Mouse (Mus musculus) midbrain, postnatal 0 days (tissue): Measurements from ENCODE around the gene Pcgf1. TPM values are rescaled to one million over a fixed set of nuclear protein-coding genes. Genes with fewer than 3 reads are reported as not detected.

Source experiments
- ATAC-seq: fragments of 200-750 bp; cut with Nextera tagmentation; 2 replicates; pipeline ENCODE4 v1.8.0; 2017; ENCODE audit warnings: moderate number of reproducible peaks, mild to moderate bottlenecking, moderate TSS enrichment, moderate library complexity; ENCODE audit not compliant: low FRiP score
- DNase-seq: peaks from one replicate; pipeline ENCODE4 v3.0.0-alpha.2; 2015; ENCODE audit warnings: low spot score
- H3K27ac ChIP-seq: fragments of 300-500 bp; sonication (generic); 2 replicates; pipeline ENCODE4 v1.5.1; 2014; ENCODE audit warnings: low read depth, mild to moderate bottlenecking, low read length, mixed read lengths
- H3K27me3 ChIP-seq: fragments of 300-500 bp; sonication (generic); 2 replicates; pipeline ENCODE4 v1.6.1; 2014; ENCODE audit warnings: low read length, control low read depth, mixed read lengths; ENCODE audit not compliant: insufficient read depth
- H3K36me3 ChIP-seq: fragments of 300-500 bp; sonication (generic); 2 replicates; pipeline ENCODE4 v1.6.1; 2014; ENCODE audit warnings: low read length, control low read depth, mixed read lengths; ENCODE audit not compliant: insufficient read depth
- H3K4me1 ChIP-seq: fragments of 300-500 bp; sonication (generic); 2 replicates; pipeline ENCODE4 v1.6.1; 2014; ENCODE audit warnings: mild to moderate bottlenecking, control low read depth, antibody characterized with exemption, low read length, mixed read lengths; ENCODE audit not compliant: insufficient read depth
- H3K4me2 ChIP-seq: fragments of 300-500 bp; sonication (generic); 2 replicates; pipeline ENCODE4 v1.6.1; 2014; ENCODE audit warnings: low read depth, mild to moderate bottlenecking, low read length, mixed read lengths; ENCODE audit not compliant: poor library complexity, severe bottlenecking
- H3K4me3 ChIP-seq: fragments of 300-500 bp; sonication (generic); 2 replicates; pipeline ENCODE4 v1.5.1; 2014; ENCODE audit warnings: low read depth, mild to moderate bottlenecking, low read length, moderate library complexity
- H3K9ac ChIP-seq: fragments of 300-500 bp; sonication (generic); replicated peaks from 2 replicates; pipeline ENCODE4 v1.6.1; 2014; ENCODE audit warnings: mild to moderate bottlenecking, low read length, moderate library complexity, mixed read lengths; ENCODE audit not compliant: poor library complexity, severe bottlenecking
- H3K9me3 ChIP-seq: fragments of 300-500 bp; sonication (generic); 2 replicates; pipeline ENCODE4 v1.6.1; 2016; ENCODE audit warnings: low read length, control low read depth
- CTCF ChIP-seq: IDR thresholded peaks from 2 replicates; pipeline ENCODE4 v1.5.1; 2016; ENCODE audit warnings: antibody characterized with exemption, mild to moderate bottlenecking
- WGBS: fragments of 180-500 bp; shearing (Covaris S2); extraction: QIAGEN DNeasy Blood & Tissue Kit; methylation state at CpG from one replicate; pipeline ENCODE4 v1.1.7; 2014; 5-methylcytosine and 5-hydroxymethylcytosine counted together
- polyA plus RNA-seq: library from polyadenylated mRNA; unstranded; fragments of >200 nt; fragmentation: Nextera tagmentation; extraction: Ambion mirVana; gene quantifications from 2 replicates; pipeline ENCODE4 v1.2.1, GENCODE M21; 2015
- total RNA-seq: library from RNA; depleted of rRNA; stranded (reverse); fragments of >200 nt; gene quantifications from 2 replicates; pipeline ENCODE4 v1.2.3, GENCODE M21; 2014; rRNA removed

The Pcgf1 gene
- total RNA-seq (11.8 and 20.4 TPM in 2 replicates), polyA plus RNA-seq (30.4 and 35.5 TPM in 2 replicates)

DNA sequence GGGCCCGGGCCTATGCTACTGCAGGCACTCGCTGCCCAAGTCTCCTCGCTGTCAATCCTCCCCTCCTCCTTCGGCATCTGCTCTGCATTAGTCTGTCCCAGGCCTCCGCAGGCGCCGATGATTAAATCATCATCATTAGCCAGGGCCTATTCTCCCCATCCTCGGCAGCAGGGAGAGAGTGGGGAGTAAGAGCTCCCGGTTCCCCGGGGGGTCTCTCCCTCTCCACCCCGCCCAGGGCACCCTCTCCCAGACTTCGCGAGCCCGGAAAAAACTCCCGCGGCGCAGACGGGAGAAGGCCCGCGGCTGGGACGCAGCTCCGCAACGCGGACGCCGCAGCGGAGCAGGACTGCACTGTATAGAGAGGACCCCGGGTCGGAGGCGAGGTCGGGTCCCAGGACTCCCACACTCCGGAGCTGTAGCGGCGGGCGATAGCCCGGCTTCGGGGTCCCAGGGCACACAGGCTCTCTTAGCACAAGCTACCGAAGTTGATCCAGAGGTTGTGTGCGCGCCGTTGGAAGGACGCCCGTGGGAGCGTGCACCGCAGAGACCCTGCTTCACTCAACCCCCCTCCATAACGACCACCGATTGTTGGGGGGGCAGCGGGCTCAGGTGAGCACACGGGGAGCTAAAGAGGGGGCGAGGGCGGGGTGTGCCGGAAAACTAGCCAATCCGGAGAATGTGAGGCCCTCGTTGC is at the start of gene Pcgf1:
Gene Pcgf1 (plus strand): TSS at position 240 of the 694 bp plus-strand sequence.
- Histone ChIP-seq H3K4me2 (peak within 1 kb of the TSS; percentile 89), H3K27ac (peak within 1 kb of the TSS; percentile 92), H3K36me3 (0 out of 2 replicates have a peak, but pooled peaks cover 2% of the 10 kb centered on the region), H3K27me3 (peaks cover 29% of the 10 kb centered on the region), H3K4me1 (peaks cover 11% of the 10 kb centered on the region; the same call in 1 of the 2 replicates), H3K4me3 (peak within 1 kb of the TSS; percentile 73), H3K9ac (peak within 1 kb of the TSS; percentile 80), H3K9me3 (no peaks in the 10 kb centered on the region)
- under 1% methylated on average over 54 of the region's 54 CpGs for WGBS
- peak; percentile 67 for ATAC-seq
- DNase-seq: peak; percentile 99
- no peak for TF ChIP-seq CTCF

DNA sequence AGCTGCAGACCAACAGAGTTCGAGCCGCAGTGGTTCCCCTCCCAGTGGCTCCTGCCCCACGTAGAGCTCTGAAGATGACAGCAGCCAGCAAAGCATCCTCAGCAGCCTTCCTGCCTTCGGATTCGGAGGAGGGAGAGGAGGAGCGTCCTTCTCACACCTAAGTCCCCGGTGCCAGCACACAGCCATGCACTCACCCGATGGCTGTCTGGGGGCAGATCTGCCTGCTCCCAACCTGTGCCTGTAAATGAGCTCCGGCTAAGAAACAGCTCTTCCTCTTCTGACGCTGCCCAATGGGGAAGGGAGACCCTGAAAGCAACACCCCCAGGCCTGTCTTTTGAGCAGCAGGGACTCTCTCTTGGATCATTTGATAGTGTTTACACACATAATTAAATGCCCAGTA is 47.9 kb upstream of the Pcgf1 start:
- no peak overlapping the region for H3K4me2 ChIP-seq
- peaks cover 6% of the 10 kb centered on the region; the same call in 1 of the 2 replicates for H3K4me1 ChIP-seq
- H3K27me3 ChIP-seq: peaks cover 36% of the 10 kb centered on the region
- WGBS: 23% methylated on average over 10 of the region's 10 CpGs
- H3K36me3 ChIP-seq: no peaks in the 10 kb centered on the region
- no peak overlapping the region for H3K4me3 ChIP-seq
- ATAC-seq (no peak), DNase-seq (no peak)
- no peak overlapping the region for H3K27ac ChIP-seq
- TF ChIP-seq CTCF: no peak
- H3K9me3 ChIP-seq: no peaks in the 10 kb centered on the region
- H3K9ac ChIP-seq: no peak overlapping the region

- no peak for ATAC-seq
- Histone ChIP-seq H3K4me3 (no peak overlapping the region), H3K36me3 (no peaks in the 10 kb centered on the region), H3K9ac (no peak overlapping the region), H3K9me3 (no peaks in the 10 kb centered on the region), H3K4me2 (no peak overlapping the region), H3K4me1 (peaks cover 6% of the 10 kb centered on the region; the same call in 1 of the 2 replicates), H3K27me3 (peaks cover 36% of the 10 kb centered on the region), H3K27ac (no peak overlapping the region)
- no peak for DNase-seq
- TF ChIP-seq CTCF: no peak
- WGBS: 60% methylated on average over 7 of the region's 7 CpGs
Measured at GRCm38 (mm10) chr6:83031111-83031510, 46.6 kb upstream of the Pcgf1 start.

- Histone ChIP-seq H3K36me3 (no peaks in the 10 kb centered on the region), H3K4me1 (peaks cover 6% of the 10 kb centered on the region; the same call in 1 of the 2 replicates), H3K4me3 (peak overlapping the region; percentile 43), H3K9ac (no peak overlapping the region), H3K4me2 (peak overlapping the region; percentile 76), H3K27ac (no peak overlapping the region), H3K9me3 (no peaks in the 10 kb centered on the region), H3K27me3 (peaks cover 36% of the 10 kb centered on the region)
- no peak for DNase-seq
- no peak for ATAC-seq
- no peak for TF ChIP-seq CTCF
- 22% methylated on average over 18 of the region's 18 CpGs for WGBS
Measured at GRCm38 (mm10) chr6:83031921-83032590, 45.6 kb upstream of the Pcgf1 start.

DNA sequence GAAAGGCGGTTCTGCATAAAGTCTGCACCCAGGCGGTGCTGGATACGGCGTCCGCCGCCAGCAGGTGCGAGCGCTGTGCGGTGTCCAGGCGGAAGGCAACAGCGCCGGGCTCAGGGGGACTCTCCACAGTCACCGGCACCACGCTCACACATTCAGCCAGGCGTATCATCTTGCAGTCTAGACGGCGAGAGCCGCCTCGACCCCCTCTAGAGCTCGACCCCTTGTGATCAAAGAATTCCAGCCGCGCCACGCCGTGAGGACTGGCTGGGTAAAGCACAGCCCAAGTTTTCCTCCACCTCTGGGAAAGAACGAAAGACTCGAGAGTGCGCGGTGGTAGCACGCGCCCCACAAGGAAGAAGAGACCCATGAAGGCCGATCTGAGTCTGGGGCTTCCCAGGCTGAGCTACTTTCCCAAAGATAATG is 44.9 kb upstream of the Pcgf1 start:
- ATAC-seq: peak; percentile 44

More for the DNA sequence above, 44.9 kb upstream of the Pcgf1 start:
- no peak overlapping the region for H3K27ac ChIP-seq
- peak; percentile 14 for DNase-seq
- no peaks in the 10 kb centered on the region for H3K36me3 ChIP-seq
- no peaks in the 10 kb centered on the region for H3K9me3 ChIP-seq
- peak; percentile 26; the same call in 1 of the 2 replicates for TF ChIP-seq CTCF
- peak overlapping the region; percentile 76 for H3K4me2 ChIP-seq
- WGBS: under 1% methylated on average over 31 of the region's 31 CpGs
- H3K27me3 ChIP-seq: peaks cover 36% of the 10 kb centered on the region
- H3K4me1 ChIP-seq: peaks cover 6% of the 10 kb centered on the region; the same call in 1 of the 2 replicates
- peak overlapping the region; percentile 42; the same call in 1 of the 2 replicates for H3K9ac ChIP-seq
- H3K4me3 ChIP-seq: peak overlapping the region; percentile 43
